Mouse (Mus musculus) MEL (cell line): ENCODE measurements around the gene Msi2. TPM values are rescaled to one million over a fixed set of nuclear protein-coding genes. Genes with fewer than 3 reads are reported as not detected.

Experiments
- DNase-seq: peaks from one replicate; pipeline ENCODE4 v3.0.0; 2011; ENCODE audit warnings: low read depth, low spot score
- H3K27ac ChIP-seq: 2 replicates; pipeline ENCODE4 v1.5.1; 2012; ENCODE audit warnings: low read depth, mild to moderate bottlenecking, control low read depth, low read length, moderate library complexity; ENCODE audit not compliant: control insufficient read depth
- H3K27me3 ChIP-seq, 2 experiments: fragments of 150-350 bp in 1 of 2; sonication (generic) in 1 of 2; 2 replicates each; pipeline ENCODE4 v1.6.1; 2012; ENCODE audit warnings: low read length in 2 of 2, mild to moderate bottlenecking in 2 of 2, improper control_type of control experiment in 1 of 2, moderate library complexity in 1 of 2; ENCODE audit not compliant: insufficient read depth in 2 of 2, control insufficient read depth in 1 of 2
- H3K36me3 ChIP-seq, 2 experiments: 2 replicates each; pipeline ENCODE4 v1.6.1; 2012 to 2014; ENCODE audit warnings: low read length in 2 of 2, improper control_type of control experiment in 1 of 2, inconsistent platforms in 1 of 2, mild to moderate bottlenecking in 1 of 2; ENCODE audit not compliant: insufficient read depth in 2 of 2, control insufficient read depth in 1 of 2
- H3K4me1 ChIP-seq, 2 experiments: fragments of 150-350 bp in 1 of 2; sonication (generic) in 1 of 2; 2 replicates each; pipeline ENCODE4 v1.6.1; 2012; ENCODE audit warnings: low read length in 2 of 2, improper control_type of control experiment in 1 of 2, mild to moderate bottlenecking in 1 of 2; ENCODE audit not compliant: insufficient read depth in 2 of 2, control insufficient read depth in 1 of 2
- H3K4me3 ChIP-seq, 2 experiments: fragments of 150-350 bp in 1 of 2; sonication (generic) in 1 of 2; 2 replicates each; pipeline ENCODE4 v1.5.1; 2012; ENCODE audit warnings: low read depth in 2 of 2, low read length in 2 of 2, mild to moderate bottlenecking in 2 of 2, moderate library complexity in 2 of 2, control low read depth in 1 of 2, improper control_type of control experiment in 1 of 2; ENCODE audit not compliant: control insufficient read depth in 1 of 2, insufficient read depth in 1 of 2
- H3K79me2 ChIP-seq: 2 replicates; pipeline ENCODE4 v1.6.1; 2012; ENCODE audit warnings: mild to moderate bottlenecking, low read length, moderate library complexity; ENCODE audit not compliant: control insufficient read depth, poor library complexity, insufficient read depth
- H3K9ac ChIP-seq: 2 replicates; pipeline ENCODE4 v1.6.1; 2012; ENCODE audit warnings: low read depth, mild to moderate bottlenecking, control low read depth, low read length, moderate library complexity; ENCODE audit not compliant: control insufficient read depth, poor library complexity, severe bottlenecking
- H3K9me3 ChIP-seq: fragments of 150-350 bp; sonication (generic); replicated peaks from 2 replicates; pipeline ENCODE4 v1.6.1; 2012; ENCODE audit warnings: mild to moderate bottlenecking, low read length, improper control_type of control experiment, moderate library complexity; ENCODE audit not compliant: insufficient read depth
- CHD1 ChIP-seq: IDR thresholded peaks from 2 replicates; pipeline ENCODE4 v1.6.1; 2012; ENCODE audit warnings: low read depth, mild to moderate bottlenecking, inconsistent platforms, low read length, improper control_type of control experiment
- CHD2 ChIP-seq: IDR thresholded peaks from 2 replicates; pipeline ENCODE4 v1.6.1; 2011; ENCODE audit warnings: low read length, improper control_type of control experiment
- ELF1 ChIP-seq: IDR thresholded peaks from 2 replicates; pipeline ENCODE4 v1.6.1; 2014; ENCODE audit warnings: low read depth, mild to moderate bottlenecking, inconsistent platforms, low read length, improper control_type of control experiment, moderate library complexity
- EP300 ChIP-seq, 2 experiments: IDR thresholded peaks; 2 replicates each; pipeline ENCODE4 v1.6.1; 2011; ENCODE audit warnings: improper control_type of control experiment in 2 of 2, low read length in 2 of 2, low read depth in 1 of 2, mild to moderate bottlenecking in 1 of 2
- GABPA ChIP-seq: IDR thresholded peaks from 2 replicates; pipeline ENCODE4 v1.6.1; 2012; ENCODE audit warnings: low read depth, mild to moderate bottlenecking, inconsistent platforms, low read length, improper control_type of control experiment, moderate library complexity
- HCFC1 ChIP-seq: IDR thresholded peaks from 2 replicates; pipeline ENCODE4 v1.6.1; 2012; ENCODE audit warnings: low read depth, mild to moderate bottlenecking, inconsistent platforms, low read length, improper control_type of control experiment, moderate library complexity
- JUND ChIP-seq: IDR thresholded peaks from 2 replicates; pipeline ENCODE4 v1.6.1; 2011; ENCODE audit warnings: low read depth, mild to moderate bottlenecking, improper control_type of control experiment, low read length
- KAT2A ChIP-seq: conservative IDR thresholded peaks from 2 replicates; pipeline ENCODE4 v1.6.1; 2012; ENCODE audit warnings: low read depth, low read length, improper control_type of control experiment, inconsistent platforms
- MAZ ChIP-seq: IDR thresholded peaks from 2 replicates; pipeline ENCODE4 v1.6.1; 2012; ENCODE audit warnings: low read depth, mild to moderate bottlenecking, inconsistent platforms, low read length, improper control_type of control experiment
- MEF2A ChIP-seq: IDR thresholded peaks from 2 replicates; pipeline ENCODE4 v1.6.1; 2014; ENCODE audit warnings: low read depth, mild to moderate bottlenecking, inconsistent platforms, low read length, improper control_type of control experiment; ENCODE audit not compliant: poor library complexity, insufficient replicate concordance, severe bottlenecking; ENCODE audit errors: extremely low read depth
- NELFE ChIP-seq: IDR thresholded peaks from 2 replicates; pipeline ENCODE4 v1.6.1; 2011; ENCODE audit warnings: low read depth, low read length, improper control_type of control experiment
- SMC3 ChIP-seq: IDR thresholded peaks from 2 replicates; pipeline ENCODE4 v1.6.1; 2011; ENCODE audit warnings: low read depth, low read length, improper control_type of control experiment
- TCF12 ChIP-seq: IDR thresholded peaks from 2 replicates; pipeline ENCODE4 v1.6.1; 2014; ENCODE audit warnings: low read depth, mild to moderate bottlenecking, inconsistent platforms, low read length, improper control_type of control experiment, moderate library complexity
- USF1 ChIP-seq: IDR thresholded peaks from 2 replicates; pipeline ENCODE4 v1.6.1; 2014; ENCODE audit warnings: low read depth, mild to moderate bottlenecking, inconsistent platforms, low read length, improper control_type of control experiment, moderate library complexity
- ZKSCAN1 ChIP-seq: IDR thresholded peaks from 2 replicates; pipeline ENCODE4 v1.6.1; 2012; ENCODE audit warnings: low read depth, mild to moderate bottlenecking, inconsistent platforms, low read length, improper control_type of control experiment, moderate library complexity
- polyA plus RNA-seq, 2 experiments: library from polyadenylated mRNA; stranded (reverse) in 1 of 2; unstranded in 1 of 2; fragments of >175 nt in 1 of 2; fragments of >200 nt in 1 of 2; gene quantifications; 2 replicates each; pipeline versions ENCODE4 v1.2.1 to v1.2.4; 2012; ENCODE audit warnings: low replicate concordance in 2 of 2, low read depth in 1 of 2; ENCODE audit not compliant: insufficient read length in 2 of 2, insufficient read depth in 1 of 2, missing spikeins in 1 of 2
- total RNA-seq: library from RNA; depleted of rRNA; stranded (reverse); fragments of 300-350 nt; gene quantifications from 2 replicates; pipeline ENCODE4 v1.2.3, GENCODE M21; 2012

The Msi2 gene
- total and polyA plus RNA-seq, 3 experiments: 16.2 to 29.7 TPM; not detected in 1

DNA sequence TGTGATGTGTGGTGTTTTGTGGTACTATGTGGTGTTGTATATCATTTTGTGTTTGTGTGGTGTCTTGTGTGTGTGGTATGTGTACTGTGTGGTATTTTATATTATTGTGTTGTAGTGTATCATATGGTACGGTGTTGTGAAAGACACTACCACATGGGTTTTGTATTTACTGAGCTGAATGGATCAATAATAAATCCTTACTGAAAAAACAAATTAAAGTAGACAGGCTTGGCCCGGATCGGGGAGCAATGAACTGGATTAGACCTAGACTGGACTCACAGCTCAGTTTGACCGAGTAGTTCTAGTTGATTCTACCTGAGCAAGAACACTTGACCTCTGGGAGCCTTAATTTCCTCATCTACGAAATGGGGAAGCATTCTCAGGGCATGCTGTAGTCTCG is 107.5 kb downstream of the Msi2 start:
- Histone ChIP-seq H3K9me3 (no peaks in the 10 kb centered on the region), H3K4me1 (peaks cover 35 to 69% of the 10 kb centered on the region in 2 experiments), H3K79me2 (no peaks in the 10 kb centered on the region; the same call in 1 of the 2 replicates), H3K4me3 (no peak overlapping the region), H3K36me3 (peaks cover 0 to 72% of the 10 kb centered on the region in 2 experiments; a peak in 2 of 4 replicates), H3K27ac (no peak overlapping the region), H3K27me3 (no peaks in the 10 kb centered on the region), H3K9ac (no peak overlapping the region)
- TF ChIP-seq USF1 (no peak), SMC3 (no peak), TCF12 (no peak)
- DNase-seq: no peak

DNA sequence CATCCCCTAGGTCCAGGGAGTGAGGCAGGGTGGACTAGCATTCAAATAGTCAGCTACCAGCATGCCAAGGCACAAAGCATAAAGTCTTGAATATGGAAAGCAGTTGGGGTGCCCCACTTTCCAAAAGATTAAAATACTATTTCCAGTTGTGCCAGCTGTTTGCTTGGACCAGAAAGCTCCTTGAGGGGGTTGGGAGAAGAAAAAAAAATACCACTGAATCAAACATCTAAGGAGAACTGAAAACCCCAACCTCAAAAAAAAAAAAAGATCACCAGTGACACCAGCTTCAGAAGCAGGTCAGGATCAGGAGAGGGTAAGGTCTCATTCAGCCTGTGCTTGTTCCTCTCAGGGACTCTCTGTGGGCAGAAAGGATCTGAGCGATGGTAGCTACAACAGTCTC is 108.2 kb downstream of the Msi2 start:
- Histone ChIP-seq H3K9me3 (no peaks in the 10 kb centered on the region), H3K36me3 (peaks cover 0 to 74% of the 10 kb centered on the region in 2 experiments; a peak in 2 of 4 replicates), H3K27ac (no peak overlapping the region), H3K9ac (no peak overlapping the region), H3K4me1 (peaks cover 36 to 71% of the 10 kb centered on the region in 2 experiments), H3K79me2 (no peaks in the 10 kb centered on the region; the same call in 1 of the 2 replicates), H3K4me3 (no peak overlapping the region), H3K27me3 (no peaks in the 10 kb centered on the region)
- TF ChIP-seq USF1 (no peak), NELFE (no peak), GABPA (no peak), JUND (no peak), MAZ (no peak), ZKSCAN1 (no peak), CHD2 (no peak), KAT2A (no peak), ELF1 (no peak), SMC3 (no peak), MEF2A (no peak), HCFC1 (no peak), EP300 (IDR thresholded peaks at IDR 0.05; ENCODE audit: low read depth in 1 of 2, low read length in 2 of 2) (no peak), CHD1 (no peak)
- no peak for DNase-seq
